Mouse (Mus musculus): ENCODE results near the gene Olfr187.

- TF ChIP-seq CTCF (IDR thresholded peaks at IDR 0.05; ENCODE audit: control insufficient read depth, insufficient read depth, insufficient read length): no peak
- no peak for TF ChIP-seq MAX (IDR thresholded peaks at IDR 0.05)
- TF ChIP-seq USF1 (IDR thresholded peaks at IDR 0.05; ENCODE audit: low read depth): no peak
- TF ChIP-seq MYOD1 (IDR thresholded peaks at IDR 0.05; ENCODE audit: control insufficient read depth, insufficient read length, low read depth): no peak
- TF ChIP-seq MYOG (IDR thresholded peaks at IDR 0.05; ENCODE audit: control insufficient read depth, extremely low read depth, insufficient read length): no peak
Observed at GRCm38 (mm10) chr16:59047579-59047978, 8.0 kb upstream of the Olfr187 start.

Measured in C2C12 (cell line).